Mouse (Mus musculus) forebrain, embryonic 11.5 days (tissue): ENCODE results near the gene Adh7. TPM values are rescaled to one million over a fixed set of nuclear protein-coding genes. Genes with fewer than 3 reads are reported as not detected.

ENCODE experiments used
- ATAC-seq: fragments of 200-750 bp; cut with Nextera tagmentation; replicated peaks from 2 replicates; pipeline ENCODE4 v1.8.0; 2017; ENCODE audit warnings: moderate TSS enrichment; ENCODE audit not compliant: low FRiP score
- DNase-seq: peaks from one replicate; pipeline ENCODE4 v3.0.0-alpha.2; 2017; ENCODE audit warnings: low spot score
- H3K27ac ChIP-seq: fragments of 300-500 bp; sonication (generic); 2 replicates; pipeline ENCODE4 v1.5.1; 2014; ENCODE audit warnings: low read depth, low read length
- H3K27me3 ChIP-seq: fragments of 300-500 bp; sonication (generic); 2 replicates; pipeline ENCODE4 v1.6.1; 2014; ENCODE audit warnings: mild to moderate bottlenecking, low read length, mixed read lengths; ENCODE audit not compliant: control insufficient read depth, insufficient read depth
- H3K36me3 ChIP-seq: fragments of 300-500 bp; sonication (generic); 2 replicates; pipeline ENCODE4 v1.6.1; 2014; ENCODE audit warnings: mild to moderate bottlenecking, low read length, moderate library complexity, mixed read lengths; ENCODE audit not compliant: control insufficient read depth, insufficient read depth
- H3K4me1 ChIP-seq: fragments of 300-500 bp; sonication (generic); replicated peaks from 2 replicates; pipeline ENCODE4 v1.6.1; 2014; ENCODE audit warnings: low read length, mixed read lengths; ENCODE audit not compliant: control insufficient read depth, insufficient read depth
- H3K4me2 ChIP-seq: fragments of 300-500 bp; sonication (generic); 2 replicates; pipeline ENCODE4 v1.6.1; 2014; ENCODE audit warnings: low read depth, mild to moderate bottlenecking, low read length, moderate library complexity, mixed read lengths; ENCODE audit not compliant: severe bottlenecking
- H3K4me3 ChIP-seq: fragments of 300-500 bp; sonication (generic); 2 replicates; pipeline ENCODE4 v1.5.1; 2014; ENCODE audit warnings: low read depth, low read length
- H3K9ac ChIP-seq: fragments of 300-500 bp; sonication (generic); 2 replicates; pipeline ENCODE4 v1.6.1; 2014; ENCODE audit warnings: low read length
- H3K9me3 ChIP-seq: fragments of 300-500 bp; sonication (generic); 2 replicates; pipeline ENCODE4 v1.6.1; 2016; ENCODE audit warnings: low read length, mixed read lengths; ENCODE audit not compliant: control insufficient read depth
- WGBS: fragments of 180-500 bp; shearing (Covaris S2); extraction: QIAGEN DNeasy Blood & Tissue Kit; methylation state at CpG from one replicate; pipeline ENCODE4 v1.1.7; 2014; 5-methylcytosine and 5-hydroxymethylcytosine counted together
- polyA plus RNA-seq: library from polyadenylated mRNA; unstranded; fragments of >200 nt; fragmentation: Nextera tagmentation; extraction: Ambion mirVana; gene quantifications from 2 replicates; pipeline ENCODE4 v1.2.1, GENCODE M21; 2014

Gene Adh7
- polyA plus RNA-seq, 1 experiment from 2014 or later: 0.16 TPM

DNA sequence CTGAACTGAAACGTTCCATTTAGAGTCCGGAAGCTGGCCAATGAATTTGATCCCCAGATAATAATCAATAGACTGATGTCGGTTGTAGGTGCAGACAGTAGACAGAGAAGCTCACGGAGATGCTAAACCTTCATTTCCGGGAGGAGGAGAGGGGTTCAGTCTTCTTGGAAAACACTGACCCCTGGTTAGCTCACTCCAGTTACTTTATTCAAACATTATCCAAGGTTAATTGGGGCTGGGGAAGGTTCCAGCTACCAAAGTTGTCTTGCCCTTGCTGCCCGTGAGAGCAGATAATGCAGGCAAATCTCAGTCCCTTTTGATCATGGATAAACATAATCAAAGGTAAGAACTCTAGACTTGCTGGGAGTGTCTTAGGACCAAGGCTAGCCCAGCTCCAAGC is 33.6 kb downstream of the Adh7 start:
- Histone ChIP-seq H3K4me1 (no peaks in the 10 kb centered on the region), H3K4me2 (no peak overlapping the region), H3K9me3 (no peaks in the 10 kb centered on the region), H3K36me3 (no peaks in the 10 kb centered on the region), H3K27me3 (no peaks in the 10 kb centered on the region), H3K27ac (no peak overlapping the region), H3K9ac (no peak overlapping the region), H3K4me3 (no peak overlapping the region)
- no peak for DNase-seq
- ATAC-seq: no peak
- 86% methylated on average over 6 of the region's 6 CpGs for WGBS

DNA sequence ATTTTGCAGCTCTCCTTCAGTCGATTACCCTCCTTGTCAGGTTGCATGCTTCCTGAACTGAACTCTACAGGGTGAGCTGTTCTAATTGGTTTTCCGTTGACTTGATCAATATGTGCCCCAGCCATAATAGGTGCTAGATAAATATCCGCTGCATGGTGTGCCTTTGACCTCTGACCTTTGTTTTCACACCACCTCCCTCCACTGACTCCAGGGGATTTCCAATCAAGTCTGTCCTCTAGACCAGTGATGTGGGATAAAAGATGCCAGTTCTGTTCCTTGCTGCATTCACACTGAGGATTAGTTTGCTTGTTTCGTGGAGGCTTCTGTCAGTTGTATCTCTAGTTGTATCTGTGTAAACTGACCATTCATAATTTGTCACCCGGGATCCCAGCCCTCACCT is 36.6 kb downstream of the Adh7 start:
- H3K9me3 ChIP-seq: no peaks in the 10 kb centered on the region
- ATAC-seq (peak; percentile 27; the same call in 1 of the 2 replicates), DNase-seq (no peak)
- no peaks in the 10 kb centered on the region for H3K36me3 ChIP-seq
- H3K4me1 ChIP-seq: no peaks in the 10 kb centered on the region
- no peak overlapping the region for H3K9ac ChIP-seq
- H3K4me3 ChIP-seq: no peak overlapping the region
- H3K27ac ChIP-seq: no peak overlapping the region
- 36% methylated on average over 5 of the region's 5 CpGs for WGBS
- no peak overlapping the region for H3K4me2 ChIP-seq
- H3K27me3 ChIP-seq: no peaks in the 10 kb centered on the region

DNA sequence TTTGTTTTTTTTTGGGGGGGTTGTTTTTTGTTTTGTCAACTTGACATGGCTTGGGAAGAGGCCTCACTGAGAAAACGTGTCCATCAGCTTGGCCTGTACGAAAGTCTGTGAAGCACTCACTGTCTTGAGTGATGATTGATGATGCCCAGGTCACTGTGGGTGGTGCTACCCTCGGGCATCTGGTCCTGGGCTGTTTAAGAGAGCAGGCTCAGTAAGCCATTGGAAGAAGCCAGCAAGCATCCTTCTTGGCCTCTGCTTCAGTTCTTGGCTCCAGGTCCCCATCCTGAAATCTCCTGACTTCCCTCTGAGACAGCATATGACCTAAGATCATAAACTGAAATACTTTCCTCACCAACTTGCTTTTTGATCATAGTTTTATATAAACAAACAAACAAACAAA is 37.8 kb downstream of the Adh7 start:
- 77% methylated on average over 3 of the region's 3 CpGs for WGBS
- Histone ChIP-seq H3K27ac (no peak overlapping the region), H3K4me3 (no peak overlapping the region), H3K4me1 (no peaks in the 10 kb centered on the region), H3K9ac (no peak overlapping the region), H3K9me3 (no peaks in the 10 kb centered on the region), H3K36me3 (no peaks in the 10 kb centered on the region), H3K4me2 (no peak overlapping the region), H3K27me3 (no peaks in the 10 kb centered on the region)
- ATAC-seq: no peak
- no peak for DNase-seq

DNA sequence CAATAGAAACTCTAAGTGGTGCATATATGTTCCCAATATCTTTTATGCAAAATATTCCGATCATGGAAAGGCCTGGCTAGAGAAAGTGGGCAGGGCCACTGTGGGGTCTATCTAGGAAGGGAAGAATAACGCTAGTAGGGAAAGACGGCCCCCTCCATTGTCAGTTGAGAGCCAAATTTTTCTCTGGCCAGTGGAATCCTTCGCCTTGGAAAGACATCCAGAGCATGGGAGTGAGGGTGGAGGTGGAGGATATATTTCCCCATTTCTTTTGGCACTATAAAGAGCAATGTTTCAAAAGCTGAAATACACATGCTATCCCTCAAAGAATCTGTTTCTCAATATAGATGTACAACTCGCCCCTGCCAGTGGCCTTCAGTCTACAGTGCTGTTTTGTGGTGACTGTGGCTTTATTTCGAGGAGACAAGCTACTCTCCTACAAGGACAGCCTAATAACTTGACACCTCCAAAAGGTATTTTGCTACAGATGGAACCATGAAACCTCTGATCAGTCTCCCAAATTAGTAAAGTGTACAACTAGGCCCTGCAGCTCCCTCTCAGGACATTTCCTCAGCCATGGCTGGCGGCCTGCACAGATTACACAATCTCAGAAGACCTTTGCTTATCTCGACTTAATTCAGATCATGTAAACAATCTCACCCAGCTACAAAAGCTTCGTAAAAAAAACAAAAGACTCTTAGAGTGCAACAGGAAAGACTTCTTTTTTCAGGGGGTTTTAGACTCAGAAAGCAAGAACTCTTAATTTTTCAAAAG is 38.4 kb downstream of the Adh7 start:
- WGBS: 76% methylated on average over 9 of the region's 9 CpGs
- Histone ChIP-seq H3K36me3 (no peaks in the 10 kb centered on the region), H3K27me3 (no peaks in the 10 kb centered on the region), H3K4me1 (no peaks in the 10 kb centered on the region), H3K4me3 (no peak overlapping the region), H3K9ac (no peak overlapping the region), H3K9me3 (no peaks in the 10 kb centered on the region), H3K4me2 (no peak overlapping the region), H3K27ac (no peak overlapping the region)
- DNase-seq: no peak
- ATAC-seq: no peak

DNA sequence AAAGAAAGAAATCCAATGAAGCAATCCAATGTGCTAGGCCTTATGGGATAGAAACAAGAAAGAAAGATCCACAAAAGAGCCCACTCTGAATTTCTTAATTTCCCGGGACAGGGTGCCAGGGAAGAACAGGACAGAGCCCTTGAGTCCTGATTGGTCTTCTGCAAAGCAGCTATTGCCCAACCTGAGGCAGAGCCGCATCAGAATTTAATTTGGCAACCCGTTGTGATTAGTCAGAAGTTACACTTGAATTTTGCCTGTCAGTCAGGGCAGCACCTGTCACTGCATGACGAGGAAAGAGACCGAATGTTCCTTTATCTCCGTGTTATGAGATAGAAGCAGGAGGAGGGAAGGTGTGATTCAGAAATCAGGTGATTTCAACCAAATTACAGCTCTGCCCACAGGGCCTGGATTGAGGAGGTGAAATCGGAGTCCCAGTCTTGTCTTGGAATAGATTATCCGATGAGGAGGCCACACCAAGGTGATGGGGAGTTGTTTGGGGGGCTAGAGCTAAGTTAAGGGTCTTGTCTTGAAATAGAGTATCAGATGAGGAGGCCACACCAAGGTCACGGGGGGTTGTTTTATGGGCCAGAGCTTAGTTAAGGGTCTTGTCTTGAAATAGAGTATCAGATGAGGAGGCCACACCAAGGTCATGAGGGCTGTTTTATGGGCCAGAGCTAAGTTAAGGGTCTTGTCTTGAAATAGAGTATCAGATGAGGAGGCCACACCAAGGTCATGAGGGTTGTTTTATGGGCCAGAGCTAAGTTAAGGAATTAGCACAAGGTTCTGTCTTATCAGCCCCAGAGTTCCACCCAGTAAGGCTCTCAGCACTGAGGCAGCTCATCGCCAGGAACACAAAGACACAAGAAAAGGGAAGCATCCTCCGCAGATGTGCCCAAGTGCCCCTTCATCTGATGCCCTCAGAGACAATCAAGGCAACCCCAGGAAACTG is 43.4 kb downstream of the Adh7 start, which contains the start of gene Adh1:
TSS of gene Adh1 (plus strand) at position 271 of the 949 bp plus-strand sequence.
- DNase-seq: no peak
- 89% methylated on average over 11 of the region's 11 CpGs for WGBS
- H3K9me3 ChIP-seq: no peaks in the 10 kb centered on the region
- no peak within 1 kb of the TSS for H3K9ac ChIP-seq
- H3K36me3 ChIP-seq: no peaks in the 10 kb centered on the region
- no peak within 1 kb of the TSS for H3K27ac ChIP-seq
- no peak for ATAC-seq
- no peak within 1 kb of the TSS for H3K4me3 ChIP-seq
- no peaks in the 10 kb centered on the region for H3K27me3 ChIP-seq
- H3K4me1 ChIP-seq: no peaks in the 10 kb centered on the region
- H3K4me2 ChIP-seq: no peak within 1 kb of the TSS

DNA sequence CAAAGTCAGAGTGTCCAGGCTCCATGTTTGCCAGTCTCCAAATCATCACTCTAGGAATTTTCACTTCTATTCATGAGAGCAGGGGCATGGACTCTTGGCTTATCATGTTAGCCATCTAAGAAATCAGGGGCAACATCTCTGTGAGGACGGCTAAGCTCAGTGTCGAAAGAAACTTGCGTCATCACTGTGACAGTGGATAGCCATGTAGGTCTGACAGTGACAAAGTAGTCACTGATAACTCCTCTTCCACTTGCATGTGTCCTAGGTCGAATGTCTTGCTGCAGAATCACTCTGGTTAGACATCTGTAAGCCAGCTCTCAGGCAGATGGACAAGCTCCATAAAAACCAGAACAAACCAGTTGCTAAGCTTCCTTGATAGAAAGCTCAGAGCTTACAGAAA is 45.0 kb downstream of the Adh7 start:
- Histone ChIP-seq H3K9ac (no peak overlapping the region), H3K27ac (no peak overlapping the region), H3K36me3 (no peaks in the 10 kb centered on the region), H3K4me2 (no peak overlapping the region), H3K4me1 (no peaks in the 10 kb centered on the region), H3K4me3 (no peak overlapping the region), H3K27me3 (no peaks in the 10 kb centered on the region), H3K9me3 (no peaks in the 10 kb centered on the region)
- ATAC-seq (no peak), DNase-seq (no peak)
- WGBS: 87% methylated on average over 4 of the region's 4 CpGs

DNA sequence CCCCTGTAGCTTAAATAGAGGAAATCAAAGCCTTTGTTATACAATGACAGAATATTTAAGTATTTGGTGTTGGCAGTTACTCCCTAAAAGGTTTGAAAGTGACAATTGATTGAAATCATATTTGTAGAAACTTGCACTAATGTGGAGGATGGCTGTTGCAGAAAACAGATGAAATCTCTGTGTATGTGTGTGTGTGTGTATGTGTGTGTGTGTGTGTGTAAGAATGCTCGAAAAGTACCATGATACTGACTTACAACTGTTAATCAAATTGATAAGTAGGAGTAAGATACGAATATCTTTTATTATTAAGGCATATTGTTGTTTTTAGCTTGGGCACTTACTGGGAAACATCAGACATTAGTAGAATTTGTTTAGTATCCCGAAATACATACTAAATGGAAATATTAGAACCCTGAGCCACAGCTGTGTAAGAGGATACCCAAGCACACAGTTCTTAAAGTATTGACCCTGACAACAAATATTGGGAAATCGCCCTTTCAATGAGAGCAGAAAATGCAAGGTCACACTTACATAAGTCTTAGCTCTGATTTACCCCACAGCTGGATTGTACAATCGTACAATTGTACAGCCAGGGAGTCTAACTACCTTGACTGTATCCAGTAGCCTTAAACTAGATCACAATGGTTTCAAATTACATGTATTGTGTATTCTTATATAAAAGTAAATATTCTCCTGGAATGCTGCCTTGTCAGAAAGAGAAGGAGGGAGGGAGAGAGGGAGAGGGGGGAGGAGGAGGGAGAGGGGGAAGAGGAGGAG is 45.8 kb downstream of the Adh7 start:
- ATAC-seq (no peak), DNase-seq (no peak)
- Histone ChIP-seq H3K9me3 (no peaks in the 10 kb centered on the region), H3K27ac (no peak overlapping the region), H3K36me3 (no peaks in the 10 kb centered on the region), H3K4me2 (no peak overlapping the region), H3K27me3 (no peaks in the 10 kb centered on the region), H3K4me1 (no peaks in the 10 kb centered on the region), H3K9ac (no peak overlapping the region), H3K4me3 (no peak overlapping the region)
- 85% methylated on average over 5 of the region's 5 CpGs for whole genome bisulfite sequencing

DNA sequence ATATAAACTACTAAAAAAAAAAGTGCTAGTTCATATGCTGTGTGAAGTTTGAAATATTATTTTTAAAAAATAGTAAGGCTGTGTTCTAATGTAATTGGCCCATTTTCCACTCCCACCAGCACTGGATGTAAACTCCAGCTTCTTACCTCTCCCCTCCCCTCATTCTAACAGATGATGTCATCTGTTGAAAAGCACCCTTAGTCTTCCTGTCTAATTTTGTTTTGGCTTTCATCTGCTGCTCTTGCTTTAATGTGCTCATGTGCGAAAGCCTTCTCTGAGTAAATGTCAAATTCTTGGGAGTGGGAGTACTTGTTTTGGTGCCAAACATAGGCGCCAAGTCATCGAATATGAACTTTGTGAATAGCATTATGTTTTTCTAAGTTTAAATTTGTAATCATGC is 47.1 kb downstream of the Adh7 start:
- Histone ChIP-seq H3K4me1 (no peaks in the 10 kb centered on the region), H3K4me2 (no peak overlapping the region), H3K4me3 (no peak overlapping the region), H3K27me3 (no peaks in the 10 kb centered on the region), H3K27ac (no peak overlapping the region), H3K36me3 (no peaks in the 10 kb centered on the region), H3K9me3 (no peaks in the 10 kb centered on the region), H3K9ac (no peak overlapping the region)
- no peak for ATAC-seq
- no peak for DNase-seq
- WGBS: 79% methylated on average over 3 of the region's 3 CpGs
